Mouse (Mus musculus): Measurements from ENCODE around the gene Slc39a11.

Slc39a11 gene

GRCm38 (mm10) chr11:113649353-113650210 is at the start of gene Slc39a11:
TSS of gene Slc39a11 (minus strand) at chr11:113650079.
- peak; percentile 84 to 85 for DNase-seq

- DNase-seq, result no peak
Measured at GRCm38 (mm10) chr11:113699643-113700042, 49.8 kb upstream of the Slc39a11 start.

GRCm38 (mm10) chr11:113698013-113698545 is 48.2 kb upstream of the Slc39a11 start:
- DNase-seq, result no peak

GRCm38 (mm10) chr11:113697571-113697970 is 47.7 kb upstream of the Slc39a11 start:
- no peak for DNase-seq

GRCm38 (mm10) chr11:113691851-113692250 is 42.0 kb upstream of the Slc39a11 start:
- no peak for DNase-seq

GRCm38 (mm10) chr11:113691318-113691717 is 41.4 kb upstream of the Slc39a11 start:
- no peak for DNase-seq

- DNase-seq, result no peak
Measured at GRCm38 (mm10) chr11:113690506-113690905, 40.6 kb upstream of the Slc39a11 start.

GRCm38 (mm10) chr11:113687031-113687430 is 37.2 kb upstream of the Slc39a11 start:
- DNase-seq, result no peak

- no peak for DNase-seq
Measured at GRCm38 (mm10) chr11:113684707-113685426, 35.0 kb upstream of the Slc39a11 start.

- peak; percentile 96 to 97 for DNase-seq
Measured at GRCm38 (mm10) chr11:113683957-113684706, 34.3 kb upstream of the Slc39a11 start, which contains the start of the genes Fam104a and D11Wsu47e. TSS of gene Fam104a (minus strand) at chr11:113684155. TSS of gene D11Wsu47e (plus strand) at chr11:113684412.

GRCm38 (mm10) chr11:113683627-113683956 is 33.7 kb upstream of the Slc39a11 start:
- no peak for DNase-seq

GRCm38 (mm10) chr11:113682897-113683626 is 33.2 kb upstream of the Slc39a11 start:
- peak; percentile 62 to 71 for DNase-seq

- no peak for DNase-seq
Measured at GRCm38 (mm10) chr11:113681979-113682378, 32.1 kb upstream of the Slc39a11 start.

GRCm38 (mm10) chr11:113680954-113681353 is 31.1 kb upstream of the Slc39a11 start:
- DNase-seq, result no peak

- no peak for DNase-seq
Measured at GRCm38 (mm10) chr11:113678373-113678772, 28.5 kb upstream of the Slc39a11 start.

- DNase-seq, result peak; percentile 37 to 44
Measured at GRCm38 (mm10) chr11:113677378-113677777, 27.5 kb upstream of the Slc39a11 start.

- no peak for DNase-seq
Measured at GRCm38 (mm10) chr11:113676847-113677246, 27.0 kb upstream of the Slc39a11 start.

GRCm38 (mm10) chr11:113674595-113674994 is 24.7 kb upstream of the Slc39a11 start:
- DNase-seq, result no peak

- peak; percentile 40 to 46 for DNase-seq
Measured at GRCm38 (mm10) chr11:113673614-113674013, 23.7 kb upstream of the Slc39a11 start.

- DNase-seq, result no peak
Measured at GRCm38 (mm10) chr11:113669711-113670110, 19.8 kb upstream of the Slc39a11 start.

GRCm38 (mm10) chr11:113668857-113669256 is 19.0 kb upstream of the Slc39a11 start:
- no peak for DNase-seq

- DNase-seq, result no peak
Measured at GRCm38 (mm10) chr11:113667704-113668103, 17.8 kb upstream of the Slc39a11 start.
